Mouse (Mus musculus) embryonic fibroblast, embryonic 13.5 days (primary cell): Measurements from ENCODE around the gene Chsy1. TPM values are rescaled to one million over a fixed set of nuclear protein-coding genes. Genes with fewer than 3 reads are reported as not detected.

Experiments used
- H3K27ac ChIP-seq: 2 replicates; pipeline ENCODE4 v1.5.1; 2012; ENCODE audit warnings: low read length, control low read depth, inconsistent platforms; ENCODE audit not compliant: insufficient read depth
- H3K4me1 ChIP-seq: 2 replicates; pipeline ENCODE4 v1.6.1; 2011; ENCODE audit warnings: low read length; ENCODE audit not compliant: control insufficient read depth, insufficient read depth
- H3K4me3 ChIP-seq: 2 replicates; pipeline ENCODE4 v1.5.1; 2011; ENCODE audit warnings: mild to moderate bottlenecking, control low read depth, low read length; ENCODE audit not compliant: insufficient read depth
- CTCF ChIP-seq: IDR thresholded peaks from 2 replicates; pipeline ENCODE4 v1.5.1; 2011; ENCODE audit warnings: mild to moderate bottlenecking, control low read depth, low read length, moderate library complexity, borderline replicate concordance; ENCODE audit not compliant: insufficient read depth
- POLR2A ChIP-seq: IDR thresholded peaks from 2 replicates; pipeline ENCODE4 v1.6.1; 2011; ENCODE audit warnings: low read depth, mild to moderate bottlenecking, control low read depth, low read length, moderate library complexity
- polyA plus RNA-seq: library from polyadenylated mRNA; stranded (reverse); fragments of >200 nt; gene quantifications from 2 replicates; pipeline ENCODE4 v1.2.4, GENCODE M21; 2011; ENCODE audit warnings: low read depth; ENCODE audit not compliant: missing spikeins, insufficient read length

Chsy1 gene
- polyA plus RNA-seq, 1 experiment, result 63.2 TPM

DNA sequence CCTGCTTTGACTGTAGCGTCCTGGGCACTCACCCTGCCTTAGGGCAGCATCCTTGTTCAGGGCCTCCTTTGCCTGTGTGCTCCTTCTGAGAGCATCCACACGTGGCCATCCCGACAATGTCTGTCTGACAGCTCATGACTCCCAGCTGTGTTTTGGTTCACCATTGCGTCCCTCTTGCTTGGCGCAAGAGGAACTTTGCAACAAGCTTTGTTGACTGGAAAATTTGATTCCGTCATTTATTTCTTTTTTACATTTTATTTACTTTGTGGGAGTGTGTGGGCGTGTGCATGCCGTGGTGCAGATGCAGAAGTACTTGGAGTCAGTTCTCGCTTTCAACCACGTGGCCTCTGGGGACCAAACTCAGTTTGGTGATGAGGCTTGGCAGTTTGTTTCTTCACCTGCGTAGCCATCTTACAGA is 15.2 kb downstream of the Chsy1 start:
- TF ChIP-seq CTCF, result no peak
- no peak for TF ChIP-seq POLR2A
- no peak overlapping the region for H3K4me3 ChIP-seq
- H3K27ac ChIP-seq, result no peak overlapping the region
- peaks cover 11% of the 10 kb centered on the region for H3K4me1 ChIP-seq

DNA sequence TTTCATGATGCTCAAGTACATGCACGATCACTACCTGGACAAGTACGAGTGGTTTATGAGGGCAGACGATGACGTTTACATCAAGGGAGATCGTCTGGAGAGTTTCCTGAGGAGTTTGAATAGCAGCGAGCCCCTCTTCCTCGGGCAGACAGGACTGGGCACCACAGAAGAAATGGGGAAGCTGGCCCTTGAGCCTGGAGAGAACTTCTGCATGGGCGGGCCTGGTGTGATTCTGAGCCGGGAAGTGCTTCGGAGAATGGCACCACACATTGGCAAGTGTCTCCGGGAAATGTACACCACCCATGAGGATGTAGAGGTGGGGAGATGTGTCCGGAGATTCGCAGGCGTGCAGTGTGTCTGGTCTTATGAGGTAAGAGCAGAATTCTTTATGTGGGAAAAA is 16.1 kb downstream of the Chsy1 start:
- H3K4me1 ChIP-seq, result peaks cover 15% of the 10 kb centered on the region
- no peak overlapping the region for H3K4me3 ChIP-seq
- H3K27ac ChIP-seq, result no peak overlapping the region
- no peak for TF ChIP-seq POLR2A
- TF ChIP-seq CTCF, result no peak

DNA sequence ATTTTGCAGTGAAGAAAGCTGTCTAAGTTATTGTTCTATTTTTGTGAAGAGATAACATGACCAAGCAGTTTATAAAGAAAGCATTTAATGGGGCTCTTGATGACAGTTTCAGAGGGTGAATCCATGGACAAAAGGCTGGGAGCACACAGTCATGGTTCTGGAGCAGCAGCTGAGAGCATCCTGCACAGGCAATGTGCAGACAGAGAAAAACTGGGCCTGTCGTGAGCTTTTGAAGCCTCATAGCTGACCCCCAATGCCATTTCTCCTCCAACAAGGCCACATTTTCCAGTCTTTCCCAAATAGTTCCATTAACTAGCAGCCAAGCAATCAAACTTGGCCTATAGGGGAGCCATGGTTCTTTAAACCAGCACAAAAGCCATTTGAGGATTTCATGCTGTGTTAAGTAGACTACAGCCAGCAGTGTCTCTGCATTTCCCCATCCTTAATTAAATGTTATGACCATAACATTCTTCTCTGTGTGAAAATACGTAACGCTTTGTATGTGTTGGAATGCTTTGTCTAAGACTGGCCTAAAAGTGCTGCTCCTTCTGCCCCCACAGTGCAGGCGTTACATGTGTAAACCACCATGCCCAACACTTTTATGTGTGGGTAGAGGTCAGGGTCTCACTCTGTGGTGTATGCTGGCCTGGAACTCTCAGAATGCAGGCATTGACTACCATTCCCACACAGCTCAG is 18.8 kb downstream of the Chsy1 start:
- no peak overlapping the region for H3K4me3 ChIP-seq
- H3K27ac ChIP-seq, result no peak overlapping the region
- TF ChIP-seq POLR2A, result no peak
- TF ChIP-seq CTCF, result no peak
- H3K4me1 ChIP-seq, result peaks cover 12% of the 10 kb centered on the region

DNA sequence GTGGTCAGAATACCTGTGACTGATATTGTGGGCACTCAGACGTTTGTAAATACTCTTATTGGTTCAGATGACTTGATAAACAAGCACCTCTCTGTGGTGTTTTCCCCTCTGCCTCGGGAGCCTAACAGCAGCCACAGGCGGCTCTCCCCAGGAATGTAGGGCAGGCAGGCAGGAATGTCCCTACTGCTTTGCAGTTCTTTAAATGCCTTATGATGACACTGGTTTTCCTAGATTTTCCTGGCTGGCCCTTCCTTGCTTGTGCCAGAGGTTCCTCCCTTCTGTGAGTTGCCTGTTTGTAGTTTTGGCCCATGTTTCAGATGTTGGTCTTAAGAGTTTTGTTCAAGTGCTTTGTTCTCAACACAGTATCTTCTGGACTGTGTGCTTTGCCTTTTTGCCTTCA is 19.5 kb downstream of the Chsy1 start:
- no peak for TF ChIP-seq CTCF
- no peak for TF ChIP-seq POLR2A
- H3K4me3 ChIP-seq, result no peak overlapping the region
- no peak overlapping the region for H3K27ac ChIP-seq
- peaks cover 12% of the 10 kb centered on the region for H3K4me1 ChIP-seq

DNA sequence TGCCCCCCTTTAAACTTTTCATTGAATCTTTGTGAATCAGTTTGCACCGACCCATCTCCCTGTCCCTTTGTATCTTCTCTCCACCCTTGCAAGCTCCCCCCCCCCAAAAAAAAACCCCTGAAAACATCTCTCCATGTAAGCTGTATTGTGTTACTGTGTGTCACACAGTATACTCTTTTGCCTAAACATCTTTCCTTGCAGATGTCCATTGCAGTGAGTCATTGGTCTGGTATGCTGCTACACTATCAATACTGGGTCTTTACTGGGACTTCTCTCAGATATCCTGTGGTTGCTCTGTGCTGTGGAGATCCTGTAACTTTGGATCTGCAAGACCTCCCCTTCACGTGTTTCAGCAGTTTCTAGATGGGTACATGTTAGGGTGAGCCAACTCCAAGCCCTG is 21.0 kb downstream of the Chsy1 start:
- Histone ChIP-seq H3K4me1 (peaks cover 14% of the 10 kb centered on the region), H3K27ac (no peak overlapping the region), H3K4me3 (no peak overlapping the region)
- no peak for TF ChIP-seq CTCF
- TF ChIP-seq POLR2A, result no peak

DNA sequence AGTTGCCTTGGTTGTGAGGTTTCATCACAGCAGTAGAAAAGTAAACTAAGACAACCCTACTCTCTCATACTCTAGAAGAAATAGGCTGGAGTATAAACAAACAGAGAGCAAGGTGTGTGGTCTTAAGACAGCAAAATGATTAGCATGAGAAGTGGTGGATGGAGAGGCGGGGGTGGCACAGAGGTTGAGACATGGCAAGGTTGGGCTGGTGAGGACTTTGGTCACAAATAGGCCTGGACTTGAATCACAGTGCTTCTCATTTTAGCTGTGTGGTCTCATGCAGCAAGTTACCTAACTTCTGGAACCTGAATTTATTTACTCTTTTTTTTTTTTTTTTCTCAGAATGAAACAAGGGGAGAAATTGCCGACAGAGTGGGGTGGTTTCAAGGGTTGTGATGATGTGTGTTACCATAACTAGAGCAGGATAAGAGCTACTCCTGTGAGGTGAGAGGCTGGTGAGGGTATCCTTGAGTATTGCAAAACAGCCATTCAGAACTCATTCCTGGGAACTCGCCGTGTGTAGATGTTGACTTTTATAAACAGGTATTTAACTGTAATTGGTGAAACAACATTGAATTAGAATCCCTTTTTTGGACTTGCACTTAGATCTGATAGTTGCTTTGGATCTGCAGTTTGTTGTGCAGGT is 22.6 kb downstream of the Chsy1 start:
- TF ChIP-seq CTCF (no peak), POLR2A (no peak)
- Histone ChIP-seq H3K27ac (no peak overlapping the region), H3K4me3 (no peak overlapping the region), H3K4me1 (peaks cover 16% of the 10 kb centered on the region)

DNA sequence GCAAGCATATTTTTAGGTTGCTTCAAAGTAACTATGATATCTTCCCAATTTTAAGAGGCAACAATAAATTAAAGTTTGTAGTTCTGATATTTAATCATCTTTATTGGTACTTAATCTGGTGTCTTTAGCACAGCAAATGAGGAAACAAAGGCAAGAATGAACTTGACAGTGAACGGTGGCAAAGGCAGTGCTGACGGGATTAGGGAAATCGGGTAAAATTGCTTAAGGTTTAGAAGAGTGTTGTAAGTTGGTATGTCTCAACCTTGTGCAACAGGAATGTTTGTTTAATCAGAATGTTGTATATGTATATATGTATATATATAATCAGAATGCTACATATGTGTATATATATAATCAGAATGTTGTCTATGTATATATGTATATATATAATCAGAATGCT is 24.8 kb downstream of the Chsy1 start:
- TF ChIP-seq POLR2A (no peak), CTCF (no peak)
- Histone ChIP-seq H3K4me1 (peaks cover 16% of the 10 kb centered on the region), H3K4me3 (no peak overlapping the region), H3K27ac (no peak overlapping the region)

DNA sequence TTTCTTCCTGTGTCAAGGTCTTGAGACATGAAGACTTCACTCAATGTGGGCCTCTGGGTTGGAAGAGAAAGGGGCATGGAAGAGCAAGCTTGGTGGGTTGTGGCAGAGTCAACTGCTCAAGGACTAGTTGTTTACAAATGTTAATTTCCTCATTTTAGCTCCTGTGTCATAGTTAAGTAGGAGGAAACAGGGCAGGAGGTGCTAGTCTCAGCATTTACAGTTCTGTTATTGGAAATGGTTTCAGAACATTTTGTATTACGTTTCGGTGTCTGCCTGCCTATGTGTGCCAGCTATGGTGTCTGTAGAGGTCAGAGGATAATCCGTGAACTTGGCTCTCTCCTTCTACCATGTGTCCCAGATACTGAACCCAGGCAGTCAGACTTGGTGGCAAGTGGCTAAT is 26.3 kb downstream of the Chsy1 start:
- TF ChIP-seq CTCF, result no peak
- TF ChIP-seq POLR2A, result no peak
- H3K27ac ChIP-seq, result no peak overlapping the region; the same call in 1 of the 2 replicates
- no peak overlapping the region for H3K4me3 ChIP-seq
- peaks cover 10% of the 10 kb centered on the region for H3K4me1 ChIP-seq

DNA sequence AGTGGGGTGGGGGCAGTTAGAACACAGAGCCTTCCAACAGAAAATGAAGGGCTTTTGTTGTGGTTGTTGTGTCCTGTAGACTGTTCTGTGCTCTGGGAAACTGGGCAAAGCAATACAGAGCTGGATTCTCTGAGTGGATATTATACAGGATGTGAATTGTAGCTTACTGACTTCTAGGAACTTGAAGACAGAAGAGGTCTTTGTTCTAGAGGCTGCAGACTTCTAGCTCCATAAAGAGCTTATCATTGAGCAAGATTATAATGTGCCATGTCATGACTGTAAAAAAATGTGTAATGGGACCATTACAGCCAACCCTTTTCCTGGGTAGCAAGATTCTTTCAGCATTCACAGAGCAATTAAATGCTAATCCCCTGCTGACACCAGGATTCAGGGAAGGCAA is 26.9 kb downstream of the Chsy1 start:
- Histone ChIP-seq H3K4me1 (peaks cover 9% of the 10 kb centered on the region), H3K4me3 (no peak overlapping the region), H3K27ac (no peak overlapping the region)
- no peak for TF ChIP-seq CTCF
- TF ChIP-seq POLR2A, result no peak

DNA sequence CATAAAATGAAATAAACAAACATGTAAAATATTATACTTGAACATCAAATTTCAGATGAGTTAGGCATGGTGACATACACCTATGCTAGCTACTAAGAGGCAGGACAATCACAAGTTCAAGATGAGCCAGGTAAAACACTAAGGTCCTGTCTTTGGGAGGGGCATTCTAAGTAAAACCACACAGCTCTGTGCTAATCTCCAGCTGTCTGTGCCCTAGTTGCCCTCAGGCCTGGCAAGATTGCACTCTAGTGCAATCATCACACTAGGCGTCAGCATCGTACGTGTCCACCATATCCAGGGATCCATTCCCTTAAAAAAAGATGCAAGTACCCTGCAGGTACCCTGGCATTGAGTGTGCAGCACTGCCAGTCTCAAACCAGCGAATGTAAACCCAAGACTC is 28.0 kb downstream of the Chsy1 start:
- Histone ChIP-seq H3K4me3 (no peak overlapping the region), H3K4me1 (peaks cover 9% of the 10 kb centered on the region), H3K27ac (no peak overlapping the region)
- TF ChIP-seq CTCF, result no peak
- no peak for TF ChIP-seq POLR2A

DNA sequence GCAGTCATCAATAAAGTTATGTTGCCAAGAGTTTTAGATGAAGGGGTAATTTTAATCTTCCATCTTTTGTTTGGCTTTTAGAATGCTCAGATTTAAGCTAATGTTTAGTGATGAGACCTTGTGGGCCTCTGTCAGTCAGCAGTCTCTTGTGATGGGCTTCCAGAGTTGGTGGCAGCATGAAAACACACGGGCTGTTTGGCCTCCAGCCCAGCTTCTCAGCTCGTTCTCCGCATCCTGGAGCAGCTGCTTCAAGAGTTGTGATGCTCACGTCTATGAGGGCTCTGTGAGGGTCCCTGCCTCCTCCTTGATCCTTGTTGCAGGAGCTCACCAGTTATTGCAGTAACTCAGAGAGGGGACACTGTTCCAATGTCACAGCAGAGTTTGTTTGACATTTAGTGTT is 29.0 kb downstream of the Chsy1 start:
- no peak overlapping the region for H3K27ac ChIP-seq
- TF ChIP-seq CTCF, result no peak
- no peak for TF ChIP-seq POLR2A
- no peak overlapping the region for H3K4me3 ChIP-seq
- peaks cover 9% of the 10 kb centered on the region for H3K4me1 ChIP-seq
